Mouse (Mus musculus): ENCODE data around the gene Gm10100. TPM values are rescaled to one million over a fixed set of nuclear protein-coding genes. Genes with fewer than 3 reads are reported as not detected.
"Not testable (repeated sequence)": the region's sequence is repeated elsewhere in the genome, so short reads cannot be mapped to it uniquely, and the experiment has no call there.

Gene Gm10100
- polyA plus RNA-seq, 1 experiment from 2014 or later = not detected

- not testable (repeated sequence) for H3K9ac ChIP-seq (ENCODE audit: low read length); ATAC-seq (replicated peaks; ENCODE audit: low FRiP score); H3K27me3 ChIP-seq (ENCODE audit: control insufficient read depth, insufficient read depth, low read length); H3K27ac ChIP-seq (ENCODE audit: low read depth, low read length); H3K4me2 ChIP-seq (ENCODE audit: low read depth, low read length, severe bottlenecking); DNase-seq (ENCODE audit: low spot score); H3K9me3 ChIP-seq (ENCODE audit: control insufficient read depth, low read length); H3K36me3 ChIP-seq (ENCODE audit: control insufficient read depth, insufficient read depth, low read length); H3K4me1 ChIP-seq (replicated peaks; ENCODE audit: control insufficient read depth, insufficient read depth, low read length); H3K4me3 ChIP-seq (ENCODE audit: low read depth, low read length)
- WGBS = 67% methylated on average over 1 of the region's 1 CpGs
Observed at GRCm38 (mm10) chr10:77771225-77771624, 44.9 kb downstream of the Gm10100 start, which contains the start of gene Gm3238. TSS of gene Gm3238 (minus strand) at chr10:77771325.

- H3K4me1 ChIP-seq (replicated peaks; ENCODE audit: control insufficient read depth, insufficient read depth, low read length); H3K36me3 ChIP-seq (ENCODE audit: control insufficient read depth, insufficient read depth, low read length); H3K27ac ChIP-seq (ENCODE audit: low read depth, low read length); H3K4me3 ChIP-seq (ENCODE audit: low read depth, low read length); ATAC-seq (replicated peaks; ENCODE audit: low FRiP score); DNase-seq (ENCODE audit: low spot score); H3K9ac ChIP-seq (ENCODE audit: low read length); H3K9me3 ChIP-seq (ENCODE audit: control insufficient read depth, low read length); H3K4me2 ChIP-seq (ENCODE audit: low read depth, low read length, severe bottlenecking); H3K27me3 ChIP-seq (ENCODE audit: control insufficient read depth, insufficient read depth, low read length): not testable (repeated sequence)
- WGBS = 92% methylated on average over 2 of the region's 3 CpGs
Observed at GRCm38 (mm10) chr10:77772142-77772541, 45.9 kb downstream of the Gm10100 start.

Other genes starting within 250 kb of the Gm10100 start
- 40.6 and 41.9 TPM in 2 replicates for gene Fam207a, start 210.7 kb upstream of the Gm10100 start, polyA plus RNA-seq (2014; fragmentation: Nextera tagmentation; extraction: Ambion mirVana)
- 1.2 and 1.3 TPM in 2 replicates for gene Itgb2, start 196.2 kb upstream of the Gm10100 start, polyA plus RNA-seq (2014; fragmentation: Nextera tagmentation; extraction: Ambion mirVana)
- 69.0 and 73.8 TPM in 2 replicates for gene Pttg1ip, start 144.8 kb upstream of the Gm10100 start, polyA plus RNA-seq (2014; fragmentation: Nextera tagmentation; extraction: Ambion mirVana)
- gene Sumo3, start 120.4 kb upstream of the Gm10100 start, polyA plus RNA-seq (2014; fragmentation: Nextera tagmentation; extraction: Ambion mirVana) = 336 and 367 TPM in 2 replicates
- gene Gm49325, start 120.3 kb upstream of the Gm10100 start, polyA plus RNA-seq (2014; fragmentation: Nextera tagmentation; extraction: Ambion mirVana) = not detected in 2 replicates
- 76.7 and 78.1 TPM in 2 replicates for gene Ube2g2, start 104.2 kb upstream of the Gm10100 start, polyA plus RNA-seq (2014; fragmentation: Nextera tagmentation; extraction: Ambion mirVana)
- 1.4 and 1.5 TPM in 2 replicates for gene Tspear, start 39.9 kb upstream of the Gm10100 start, polyA plus RNA-seq (2014; fragmentation: Nextera tagmentation; extraction: Ambion mirVana)
- not detected in 2 replicates for gene Gm19402, start 35.7 kb upstream of the Gm10100 start, polyA plus RNA-seq (2014; fragmentation: Nextera tagmentation; extraction: Ambion mirVana)
- gene Gm9508, start 29.3 kb upstream of the Gm10100 start, polyA plus RNA-seq (2014; fragmentation: Nextera tagmentation; extraction: Ambion mirVana) = not detected in 2 replicates
- gene Gm10272, start 19.9 kb upstream of the Gm10100 start, polyA plus RNA-seq (2014; fragmentation: Nextera tagmentation; extraction: Ambion mirVana) = not detected in 2 replicates
- not detected in 2 replicates for gene Gm10024, start 15.0 kb upstream of the Gm10100 start, polyA plus RNA-seq (2014; fragmentation: Nextera tagmentation; extraction: Ambion mirVana)
- not detected in 2 replicates for gene Gm10142, start 10.7 kb upstream of the Gm10100 start, polyA plus RNA-seq (2014; fragmentation: Nextera tagmentation; extraction: Ambion mirVana)
- not detected in 2 replicates for gene Krtap12-1, start 5.9 kb upstream of the Gm10100 start, polyA plus RNA-seq (2014; fragmentation: Nextera tagmentation; extraction: Ambion mirVana)
- gene Gm18596, start 16.2 kb downstream of the Gm10100 start, polyA plus RNA-seq (2014; fragmentation: Nextera tagmentation; extraction: Ambion mirVana) = not detected in 2 replicates
- gene Gm9736, start 24.9 kb downstream of the Gm10100 start, polyA plus RNA-seq (2014; fragmentation: Nextera tagmentation; extraction: Ambion mirVana) = not detected in 2 replicates
- gene Gm3233, start 33.2 kb downstream of the Gm10100 start, polyA plus RNA-seq (2014; fragmentation: Nextera tagmentation; extraction: Ambion mirVana) = not detected in 2 replicates
- gene Gm3238, start 44.8 kb downstream of the Gm10100 start, polyA plus RNA-seq (2014; fragmentation: Nextera tagmentation; extraction: Ambion mirVana) = not detected in 2 replicates
- not detected in 2 replicates for gene Gm7138, start 50.5 kb downstream of the Gm10100 start, polyA plus RNA-seq (2014; fragmentation: Nextera tagmentation; extraction: Ambion mirVana)
- gene Gm3250, start 56.1 kb downstream of the Gm10100 start, polyA plus RNA-seq (2014; fragmentation: Nextera tagmentation; extraction: Ambion mirVana) = not detected in 2 replicates
- gene Gm7137, start 61.7 kb downstream of the Gm10100 start, polyA plus RNA-seq (2014; fragmentation: Nextera tagmentation; extraction: Ambion mirVana) = not detected in 2 replicates
- gene Gm9639, start 68.6 kb downstream of the Gm10100 start, polyA plus RNA-seq (2014; fragmentation: Nextera tagmentation; extraction: Ambion mirVana) = not detected in 2 replicates
- gene Gm19668, start 72.6 kb downstream of the Gm10100 start, polyA plus RNA-seq (2014; fragmentation: Nextera tagmentation; extraction: Ambion mirVana) = not detected in 2 replicates
- not detected in 2 replicates for gene Gm9507, start 85.4 kb downstream of the Gm10100 start, polyA plus RNA-seq (2014; fragmentation: Nextera tagmentation; extraction: Ambion mirVana)
- gene Gm2696, start 88.2 kb downstream of the Gm10100 start, polyA plus RNA-seq (2014; fragmentation: Nextera tagmentation; extraction: Ambion mirVana) = not detected in 2 replicates
- not detected in 2 replicates for gene Krtap10-4, start 100.6 kb downstream of the Gm10100 start, polyA plus RNA-seq (2014; fragmentation: Nextera tagmentation; extraction: Ambion mirVana)
- not detected in 2 replicates for gene Krtap10-10, start 109.5 kb downstream of the Gm10100 start, polyA plus RNA-seq (2014; fragmentation: Nextera tagmentation; extraction: Ambion mirVana)
- gene Gm36176, start 120.3 kb downstream of the Gm10100 start, polyA plus RNA-seq (2014; fragmentation: Nextera tagmentation; extraction: Ambion mirVana) = not detected in 2 replicates
- gene Gm10318, start 126.4 kb downstream of the Gm10100 start, polyA plus RNA-seq (2014; fragmentation: Nextera tagmentation; extraction: Ambion mirVana) = not detected in 2 replicates
- gene Gm3285, start 135.5 kb downstream of the Gm10100 start, polyA plus RNA-seq (2014; fragmentation: Nextera tagmentation; extraction: Ambion mirVana) = not detected in 2 replicates
- gene Lrrc3, start 176.1 kb downstream of the Gm10100 start, polyA plus RNA-seq (2014; fragmentation: Nextera tagmentation; extraction: Ambion mirVana) = 3.5 and 3.9 TPM in 2 replicates
- gene Trpm2, start 244.1 kb downstream of the Gm10100 start, polyA plus RNA-seq (2014; fragmentation: Nextera tagmentation; extraction: Ambion mirVana) = 0.86 and 0.87 TPM in 2 replicates

All from forebrain, embryonic 11.5 days (tissue).